In genomic region chr15:100908817-100909216, GRCm38 (mm10) we compare ENCODE assay signal across 12 mouse cellular contexts. TPM values are rescaled to one million over a fixed set of nuclear protein-coding genes. Genes with fewer than 3 reads are reported as not detected.
DNase-seq lines count a peak whose midpoint lies in the region; ATAC-seq lines count a peak whose summit lies in the region.
"Had no signal": no experiment of that assay in that cellular context is flagged by ENCODE, and none has a peak within 500 bp of the region (broad histone marks: within the 10 kb centered on the region; RNA-seq: fewer than 3 reads in every experiment).

No protein-coding gene starts in this region.

- DNase-seq in neural tube, embryonic 11.5 days (ENCODE audit: low spot score): peak; percentile 51
- no peak for DNase-seq in neural tube, embryonic 10.5 days (ENCODE audit: extremely low spot score, low spot score)
- DNase-seq in forebrain, embryonic 11.5 days (ENCODE audit: low spot score): no peak
- DNase-seq in liver: no peak
- no peak for DNase-seq in limb, embryonic 10.5 days (ENCODE audit: low spot score)
- DNase-seq: kidney, postnatal 4 days had no signal

- no peaks in the 10 kb centered on the region for H3K36me3 ChIP-seq in neural tube, embryonic 11.5 days (ENCODE audit: control insufficient read depth, insufficient read depth, low read length)
- H3K36me3 ChIP-seq in forebrain, embryonic 11.5 days (ENCODE audit: control insufficient read depth, insufficient read depth, low read length): no peaks in the 10 kb centered on the region
- no peaks in the 10 kb centered on the region for H3K36me3 ChIP-seq in hindbrain, embryonic 16.5 days (ENCODE audit: control insufficient read depth, insufficient read depth, low read length)
- no peaks in the 10 kb centered on the region for H3K36me3 ChIP-seq in intestine, embryonic 15.5 days
- H3K36me3 ChIP-seq in limb, embryonic 10.5 days: no peaks in the 10 kb centered on the region
- H3K36me3 ChIP-seq: embryonic facial prominence, embryonic 13.5 days; heart, embryonic 13.5 days; liver, embryonic 15.5 days had no signal

- H3K4me3 ChIP-seq in neural tube, embryonic 11.5 days (ENCODE audit: low read depth, low read length): no peak overlapping the region
- no peak overlapping the region for H3K4me3 ChIP-seq in forebrain, embryonic 11.5 days (ENCODE audit: low read depth, low read length)
- no peak overlapping the region for H3K4me3 ChIP-seq in hindbrain, embryonic 16.5 days (ENCODE audit: low read length)
- no peak overlapping the region for H3K4me3 ChIP-seq in intestine, embryonic 15.5 days (replicated peaks)
- no peak overlapping the region for H3K4me3 ChIP-seq in limb, embryonic 10.5 days
- H3K4me3 ChIP-seq: embryonic facial prominence, embryonic 13.5 days; heart, embryonic 13.5 days; liver, embryonic 15.5 days had no signal

- H3K4me2 ChIP-seq in neural tube, embryonic 11.5 days (ENCODE audit: low read depth): no peak overlapping the region
- no peak overlapping the region for H3K4me2 ChIP-seq in forebrain, embryonic 11.5 days (ENCODE audit: low read depth, low read length, severe bottlenecking)
- 0 out of 2 replicates have a peak overlapping the region, but pooled peaks have one; percentile 6 for H3K4me2 ChIP-seq in hindbrain, embryonic 16.5 days (ENCODE audit: low read length)
- H3K4me2 ChIP-seq in intestine, embryonic 15.5 days (replicated peaks): no peak overlapping the region
- H3K4me2 ChIP-seq: embryonic facial prominence, embryonic 13.5 days; heart, embryonic 13.5 days; liver, embryonic 15.5 days had no signal

- no peaks in the 10 kb centered on the region for H3K9me3 ChIP-seq in neural tube, embryonic 11.5 days (ENCODE audit: control insufficient read depth, low read length)
- no peaks in the 10 kb centered on the region for H3K9me3 ChIP-seq in forebrain, embryonic 11.5 days (ENCODE audit: control insufficient read depth, low read length)
- H3K9me3 ChIP-seq in hindbrain, embryonic 16.5 days (ENCODE audit: control insufficient read depth, low read length): no peaks in the 10 kb centered on the region
- H3K9me3 ChIP-seq in intestine, embryonic 15.5 days: no peaks in the 10 kb centered on the region
- no peaks in the 10 kb centered on the region for H3K9me3 ChIP-seq in limb, embryonic 10.5 days (replicated peaks)
- H3K9me3 ChIP-seq: embryonic facial prominence, embryonic 13.5 days; heart, embryonic 13.5 days; liver, embryonic 15.5 days had no signal

- H3K27me3 ChIP-seq in neural tube, embryonic 11.5 days (ENCODE audit: control insufficient read depth, insufficient read depth, low read length): no peaks in the 10 kb centered on the region
- no peaks in the 10 kb centered on the region for H3K27me3 ChIP-seq in forebrain, embryonic 11.5 days (ENCODE audit: control insufficient read depth, insufficient read depth, low read length)
- H3K27me3 ChIP-seq in hindbrain, embryonic 16.5 days (replicated peaks; ENCODE audit: control insufficient read depth, insufficient read depth, low read length): no peaks in the 10 kb centered on the region
- no peaks in the 10 kb centered on the region for H3K27me3 ChIP-seq in intestine, embryonic 15.5 days (replicated peaks)
- H3K27me3 ChIP-seq in limb, embryonic 10.5 days (ENCODE audit: low read depth, poor library complexity, severe bottlenecking): no peaks in the 10 kb centered on the region
- H3K27me3 ChIP-seq: embryonic facial prominence, embryonic 13.5 days had no signal

- peak; percentile 69 for ATAC-seq in neural tube, embryonic 11.5 days (ENCODE audit: insufficient read depth, low FRiP score, low TSS enrichment)
- peak; percentile 46; the same call in 1 of the 2 replicates for ATAC-seq in forebrain, embryonic 11.5 days (replicated peaks; ENCODE audit: low FRiP score)
- peak; percentile 12; the same call in 1 of the 2 replicates for ATAC-seq in hindbrain, embryonic 16.5 days
- no peak for ATAC-seq in intestine, embryonic 15.5 days
- ATAC-seq: CD4-positive, CD25-positive, alpha-beta regulatory T cell, adult 4 months had no signal

- WGBS in neural tube, embryonic 11.5 days: 24% methylated on average over 3 of the region's 3 CpGs
- WGBS in forebrain, embryonic 11.5 days: 24% methylated on average over 3 of the region's 3 CpGs
- WGBS in hindbrain, embryonic 16.5 days: 40% methylated on average over 3 of the region's 3 CpGs
- 65% methylated on average over 3 of the region's 3 CpGs for WGBS in intestine, embryonic 15.5 days
- WGBS in limb, embryonic 10.5 days: 36% methylated on average over 3 of the region's 3 CpGs

- H3K4me1 ChIP-seq in neural tube, embryonic 11.5 days (ENCODE audit: control insufficient read depth, insufficient read depth, low read length): peaks cover 14% of the 10 kb centered on the region
- peaks cover 14% of the 10 kb centered on the region for H3K4me1 ChIP-seq in forebrain, embryonic 11.5 days (replicated peaks; ENCODE audit: control insufficient read depth, insufficient read depth, low read length)
- H3K4me1 ChIP-seq in hindbrain, embryonic 16.5 days (ENCODE audit: control insufficient read depth, insufficient read depth, low read depth, low read length): peaks cover 27% of the 10 kb centered on the region
- H3K4me1 ChIP-seq in intestine, embryonic 15.5 days (replicated peaks): no peaks in the 10 kb centered on the region
- H3K4me1 ChIP-seq in limb, embryonic 10.5 days: peaks cover 7% of the 10 kb centered on the region; the same call in 1 of the 2 replicates
- H3K4me1 ChIP-seq: heart, embryonic 13.5 days; liver, embryonic 15.5 days had no signal

- H3K27ac ChIP-seq in neural tube, embryonic 11.5 days (ENCODE audit: low read depth, low read length): peak overlapping the region; percentile 60; the same call in 1 of the 2 replicates
- no peak overlapping the region; the same call in 1 of the 2 replicates for H3K27ac ChIP-seq in forebrain, embryonic 11.5 days (ENCODE audit: low read depth, low read length)
- peak overlapping the region; percentile 69 for H3K27ac ChIP-seq in hindbrain, embryonic 16.5 days (ENCODE audit: low read depth, low read length)
- no peak overlapping the region for H3K27ac ChIP-seq in intestine, embryonic 15.5 days
- no peak overlapping the region for H3K27ac ChIP-seq in limb, embryonic 10.5 days
- H3K27ac ChIP-seq: embryonic facial prominence, embryonic 13.5 days; heart, embryonic 13.5 days; liver, embryonic 15.5 days had no signal

- no peak overlapping the region for H3K9ac ChIP-seq in neural tube, embryonic 11.5 days (ENCODE audit: low read length)
- no peak overlapping the region for H3K9ac ChIP-seq in forebrain, embryonic 11.5 days (ENCODE audit: low read length)
- H3K9ac ChIP-seq in hindbrain, embryonic 16.5 days (ENCODE audit: low read depth, low read length): no peak overlapping the region
- no peak overlapping the region for H3K9ac ChIP-seq in intestine, embryonic 15.5 days
- H3K9ac ChIP-seq: embryonic facial prominence, embryonic 13.5 days; heart, embryonic 13.5 days; liver, embryonic 15.5 days had no signal

RNA-seq across cellular contexts. Expression of gene Scn8a, which starts 39.2 kb away (rescaled TPM):
- 9.7 and 12.7 TPM in 2 replicates for polyA plus RNA-seq in neural tube, embryonic 11.5 days (2014; fragmentation: Nextera tagmentation; extraction: Ambion mirVana)
- 13.9 and 14.1 TPM in 2 replicates for polyA plus RNA-seq in forebrain, embryonic 11.5 days (2014; fragmentation: Nextera tagmentation; extraction: Ambion mirVana)
- polyA plus RNA-seq in hindbrain, embryonic 16.5 days (2015; fragmentation: Nextera tagmentation; extraction: Ambion mirVana): 11.6 and 20.0 TPM in 2 replicates
- polyA plus RNA-seq in intestine, embryonic 15.5 days (2015; fragmentation: Nextera tagmentation; extraction: Ambion mirVana): 2.1 and 2.6 TPM in 2 replicates
- 3.9 and 4.3 TPM in 2 replicates for polyA plus RNA-seq in limb, embryonic 10.5 days (2016; fragmentation: Nextera tagmentation; extraction: Ambion mirVana)

Comparison
In these comparisons a context has a peak if more than half of its experiments do, and no peak if none do; other contexts are left out.
1. H3K27ac ChIP-seq: peak in neural tube, embryonic 11.5 days (single experiment) and hindbrain, embryonic 16.5 days (single experiment); none in forebrain, embryonic 11.5 days (single experiment), intestine, embryonic 15.5 days (single experiment) and limb, embryonic 10.5 days (single experiment).